Mouse (Mus musculus): ENCODE results near the gene Wdr89.

- TF ChIP-seq EP300 (IDR thresholded peaks at IDR 0.05) (no peak), CTCF (IDR thresholded peaks at IDR 0.05) (no peak; the same call in 1 of the 2 replicates)
These were observed 73.0 kb downstream of the Wdr89 start, which contains the start of gene Ppp2r5e for GRCm38 (mm10) chr12:75596154-75597002.

Measured in lung, postnatal 0 days (tissue).